Mouse (Mus musculus) urinary bladder, postnatal 36 days (tissue): Measurements from ENCODE around the gene Zfp566.
"Not testable (repeated sequence)": the region's sequence is repeated elsewhere in the genome, so short reads cannot be mapped to it uniquely, and the experiment has no call there.

Source experiments
- DNase-seq, 2 experiments: peaks; one replicate each; pipeline ENCODE4 v3.0.0; 2022; ENCODE audit warnings: low spot score in 2 of 2, mixed read lengths in 1 of 2

Gene Zfp566

GRCm38 (mm10) chr7:30090092-30090969 is at the start of gene Zfp566, which contains the start of gene Gm26920:
TSS of gene Zfp566 (minus strand) at chr7:30090527.
TSS of gene Gm26920 (minus strand) at chr7:30090410.
- DNase-seq, result peak; percentile 91 to 97

- DNase-seq, result no peak
Observed at GRCm38 (mm10) chr7:30136826-30137225, 46.5 kb upstream of the Zfp566 start.

DNA sequence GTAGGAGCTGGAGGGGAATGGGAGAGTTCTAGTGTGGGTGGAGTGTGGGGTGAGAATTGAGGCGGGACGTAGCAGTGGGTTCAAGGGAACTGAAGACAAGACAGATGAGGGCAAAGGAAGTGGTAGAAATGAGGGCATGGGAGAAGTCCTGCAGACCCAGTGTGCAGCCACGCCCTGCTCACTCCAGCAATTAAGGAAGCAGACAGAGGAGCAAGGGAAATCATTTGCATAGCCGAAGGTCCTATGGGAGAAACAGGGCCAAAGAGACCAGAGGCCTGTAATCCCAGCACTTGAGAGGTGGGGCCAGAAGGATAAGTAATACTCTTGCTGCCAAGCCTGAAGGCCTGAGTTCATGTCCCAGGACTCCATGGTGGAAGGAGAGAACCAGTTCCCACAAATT is 42.1 kb upstream of the Zfp566 start:
- no peak for DNase-seq

DNA sequence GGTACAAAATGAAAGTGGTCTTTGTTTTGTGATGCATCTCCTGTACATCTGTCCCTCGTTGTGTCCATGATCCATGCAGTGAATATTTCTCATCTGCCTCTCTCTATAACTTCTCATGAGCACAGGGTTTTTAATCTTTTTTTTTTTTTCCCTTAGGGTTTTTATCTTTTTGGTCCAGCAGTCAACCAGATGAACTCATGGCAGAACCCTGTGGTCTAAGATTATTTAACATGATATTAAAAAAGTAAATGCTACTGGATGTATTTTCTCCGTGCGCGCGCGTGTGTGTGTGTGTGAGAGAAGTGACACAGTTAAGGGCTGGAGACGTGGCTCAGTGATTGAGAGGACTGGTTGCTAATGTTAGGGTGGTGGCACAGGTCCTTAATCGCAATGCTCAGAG is 39.6 kb upstream of the Zfp566 start:
- no peak for DNase-seq

GRCm38 (mm10) chr7:30122188-30122530 is 31.8 kb upstream of the Zfp566 start:
- no peak for DNase-seq

- peak; percentile 72 to 86 for DNase-seq
Observed at GRCm38 (mm10) chr7:30121308-30122187, 31.2 kb upstream of the Zfp566 start, which contains the start of gene Zfp382. TSS of gene Zfp382 (plus strand) at chr7:30121942.

- not testable (repeated sequence) for DNase-seq
Observed at GRCm38 (mm10) chr7:30117935-30118334, 27.6 kb upstream of the Zfp566 start.

- DNase-seq, result no peak
Observed at GRCm38 (mm10) chr7:30116076-30116475, 25.7 kb upstream of the Zfp566 start.

GRCm38 (mm10) chr7:30099297-30099696 is 9.0 kb upstream of the Zfp566 start:
- DNase-seq, result no peak

DNA sequence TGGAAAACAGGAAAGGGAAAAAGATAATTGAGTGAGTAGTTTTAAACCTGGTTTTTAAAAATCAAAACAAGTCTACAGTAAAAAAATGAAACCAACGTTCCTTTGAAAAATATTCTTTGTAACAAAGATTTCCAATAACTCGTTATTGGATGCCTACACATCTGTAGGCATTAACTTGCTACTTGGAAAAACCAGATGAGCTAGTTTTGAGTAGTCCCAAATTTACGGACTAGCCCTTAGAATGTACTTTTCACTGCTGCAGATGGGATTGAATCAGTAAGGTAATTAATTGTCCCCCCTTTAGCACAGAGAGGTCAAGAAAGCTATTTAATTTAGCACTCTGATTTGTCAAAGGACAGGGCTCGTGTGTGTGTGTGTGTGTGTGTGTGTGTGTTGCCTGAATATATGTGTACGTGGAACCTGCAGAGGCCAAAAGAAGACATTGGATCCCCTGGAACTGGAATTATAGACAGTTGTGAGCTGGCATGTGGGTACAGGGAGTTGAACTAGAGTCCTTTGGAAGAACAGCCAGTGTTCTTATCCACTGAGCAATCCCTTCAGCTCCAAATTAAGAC is 5.3 kb upstream of the Zfp566 start:
- DNase-seq, result no peak

GRCm38 (mm10) chr7:30094646-30095429 is 4.5 kb upstream of the Zfp566 start, which contains the start of gene Zfp260:
TSS of gene Zfp260 (plus strand) at chr7:30094777.
- peak; percentile 86 to 89 for DNase-seq

DNA sequence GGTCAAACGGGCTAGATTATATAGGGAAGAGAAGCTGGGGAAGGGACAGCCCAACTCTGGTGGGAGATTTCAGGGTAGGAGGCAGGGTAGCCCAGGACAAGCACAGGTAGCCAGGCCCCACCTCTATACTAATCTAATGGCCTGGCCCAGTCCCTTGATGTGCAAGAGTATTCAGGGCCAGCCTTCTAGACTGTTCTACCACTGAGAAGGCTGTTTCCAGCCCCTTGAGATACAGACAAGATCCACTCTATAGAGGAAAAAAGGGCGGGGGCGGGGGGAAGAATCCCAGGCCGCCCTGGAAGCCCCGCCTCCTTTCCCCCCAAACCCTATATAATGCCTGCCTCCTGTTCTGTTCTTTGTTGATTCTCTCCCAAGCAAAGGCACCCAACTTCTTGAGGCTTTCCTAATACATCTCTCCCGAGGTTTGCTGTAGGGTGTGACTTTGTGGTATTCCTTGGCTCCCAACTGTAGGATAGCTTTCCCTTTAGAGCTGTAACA is 3.6 kb upstream of the Zfp566 start:
- no peak for DNase-seq

DNA sequence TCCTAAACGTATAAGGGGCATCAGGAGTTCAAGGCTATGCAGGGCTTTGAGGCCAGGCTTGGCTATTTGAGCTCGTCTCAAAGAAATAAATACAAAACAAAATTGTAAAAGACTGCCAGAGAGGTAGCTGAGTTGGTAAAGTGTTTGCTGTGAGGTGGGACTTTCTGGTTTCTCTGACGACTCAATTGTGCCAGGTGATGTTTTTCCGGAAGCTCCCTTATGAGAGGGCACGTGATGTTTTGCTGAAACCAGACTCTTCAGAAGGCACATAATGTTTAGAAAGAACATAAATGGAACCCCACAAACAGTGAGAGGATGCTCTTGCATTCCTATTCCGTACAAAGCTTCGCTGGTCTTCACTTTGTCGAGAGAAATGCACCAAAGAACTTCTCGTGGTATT is 2.3 kb upstream of the Zfp566 start:
- no peak for DNase-seq

- peak in 1 of 2 experiments; percentile 4 for DNase-seq
Observed at GRCm38 (mm10) chr7:30090970-30091585, 751 bp upstream of the Zfp566 start.

GRCm38 (mm10) chr7:30089405-30089804 is 922 bp downstream of the Zfp566 start:
- DNase-seq, result no peak

DNA sequence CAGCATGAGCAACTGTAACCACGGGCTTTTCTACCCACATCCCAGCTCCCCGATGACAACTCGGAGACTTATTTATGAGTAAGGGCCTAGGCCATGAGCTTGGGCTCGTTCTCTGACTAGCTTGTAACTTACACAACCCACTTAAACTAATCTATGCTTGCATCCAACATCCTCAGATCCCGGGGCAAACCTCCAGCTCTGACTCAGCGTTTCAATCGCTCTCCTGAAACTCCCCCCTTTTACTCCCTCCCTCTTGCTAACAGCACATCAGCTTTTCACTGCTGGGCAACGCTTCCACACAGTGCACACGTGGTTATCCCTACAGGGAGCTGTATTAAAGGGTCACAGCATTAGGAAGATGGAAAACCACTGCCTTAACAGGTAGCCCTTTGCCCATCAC is 3.8 kb downstream of the Zfp566 start:
- peak in 1 of 2 experiments; percentile 27 for DNase-seq

DNA sequence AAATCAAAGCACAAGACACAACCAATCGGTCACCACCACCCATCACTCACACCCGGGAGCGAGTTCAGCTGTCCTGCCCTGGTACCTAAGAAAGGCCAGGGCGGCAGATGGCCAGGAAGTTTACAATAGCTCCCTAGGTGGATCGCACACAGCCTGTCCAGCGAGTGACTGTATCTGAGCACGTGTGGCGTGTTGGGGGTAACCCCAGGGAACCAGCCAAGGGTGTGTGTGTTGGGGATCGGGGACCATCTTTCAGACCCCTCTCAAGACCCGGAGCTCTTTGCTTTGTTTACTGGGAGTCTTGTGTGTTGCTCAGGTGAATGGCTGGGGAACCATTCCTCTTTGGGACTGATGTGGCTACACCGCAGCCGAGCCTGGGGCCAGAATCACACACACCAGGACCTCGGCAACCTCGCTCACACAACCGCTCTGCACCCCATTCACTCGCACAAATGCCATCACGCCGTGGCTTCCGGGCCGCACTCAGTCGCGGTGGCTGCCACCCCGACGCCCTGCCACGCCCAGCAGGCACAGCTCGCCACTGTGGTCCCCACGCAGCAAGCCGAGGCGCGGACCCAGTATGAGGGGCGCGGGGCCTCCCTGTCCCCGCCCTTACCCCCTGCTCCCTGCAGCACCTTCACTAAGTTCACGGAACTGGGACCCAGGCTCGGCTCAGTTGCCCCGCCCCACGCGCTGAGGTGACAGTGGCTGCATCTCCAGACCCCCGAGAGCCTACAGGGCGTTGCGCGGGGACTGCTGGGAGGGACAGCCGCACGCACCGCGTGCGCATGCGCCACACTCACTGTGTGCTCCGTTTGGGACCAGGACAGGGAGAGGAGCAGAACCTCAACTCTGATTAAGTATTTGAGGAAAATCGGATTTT is 17.9 kb downstream of the Zfp566 start, which contains the start of gene Zfp82:
Gene Zfp82, minus strand, starts transcription at position 755 of the 883 bp plus-strand sequence.
- peak; percentile 60 to 72 for DNase-seq

DNA sequence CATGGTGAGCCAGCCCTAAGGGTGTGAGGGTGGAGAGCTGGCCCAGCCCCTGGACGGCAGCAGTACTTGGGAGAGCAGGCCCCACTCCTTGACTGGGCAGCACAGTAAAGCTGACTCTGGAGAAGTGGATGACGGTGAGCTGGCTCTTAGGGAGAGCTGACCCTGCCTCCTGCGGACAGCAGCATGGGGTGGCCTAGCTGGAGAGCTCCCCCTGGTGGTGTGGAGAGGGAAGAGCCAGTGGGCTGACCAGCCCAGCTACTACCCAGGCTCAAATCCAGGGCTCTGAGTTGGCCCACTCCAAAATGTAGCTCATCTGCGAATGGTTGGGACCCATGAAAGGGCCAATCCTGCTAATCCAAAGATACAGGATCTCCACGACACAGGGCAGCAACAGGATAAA is 25.7 kb downstream of the Zfp566 start:
- DNase-seq, result no peak

DNA sequence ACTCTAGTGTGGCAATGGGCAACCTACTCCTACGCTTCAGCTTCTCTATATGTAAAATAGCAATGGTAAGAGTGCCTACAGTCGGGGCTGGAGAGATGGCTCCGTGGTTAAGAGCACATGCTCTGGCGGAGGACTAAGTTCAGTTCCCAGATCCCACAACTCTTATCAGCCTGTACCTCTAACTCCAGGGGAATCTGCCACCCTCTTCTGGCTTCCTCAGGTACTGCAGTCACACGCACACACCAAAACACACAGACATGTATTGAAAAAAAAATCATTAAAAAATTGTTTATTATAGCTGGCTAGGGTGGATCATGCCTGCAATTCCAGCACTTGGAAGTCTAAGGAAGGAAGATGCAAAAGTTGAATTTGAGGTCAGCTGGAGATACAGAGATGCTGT is 27.8 kb downstream of the Zfp566 start:
- DNase-seq, result no peak
